Mouse (Mus musculus): ENCODE data around the gene Slc29a1. TPM values are rescaled to one million over a fixed set of nuclear protein-coding genes. Genes with fewer than 3 reads are reported as not detected.
"Not testable (repeated sequence)": the region's sequence is repeated elsewhere in the genome, so short reads cannot be mapped to it uniquely, and the experiment has no call there.

The Slc29a1 gene
- polyA plus RNA-seq, 1 experiment from 2014 or later = 38.2 TPM

DNA sequence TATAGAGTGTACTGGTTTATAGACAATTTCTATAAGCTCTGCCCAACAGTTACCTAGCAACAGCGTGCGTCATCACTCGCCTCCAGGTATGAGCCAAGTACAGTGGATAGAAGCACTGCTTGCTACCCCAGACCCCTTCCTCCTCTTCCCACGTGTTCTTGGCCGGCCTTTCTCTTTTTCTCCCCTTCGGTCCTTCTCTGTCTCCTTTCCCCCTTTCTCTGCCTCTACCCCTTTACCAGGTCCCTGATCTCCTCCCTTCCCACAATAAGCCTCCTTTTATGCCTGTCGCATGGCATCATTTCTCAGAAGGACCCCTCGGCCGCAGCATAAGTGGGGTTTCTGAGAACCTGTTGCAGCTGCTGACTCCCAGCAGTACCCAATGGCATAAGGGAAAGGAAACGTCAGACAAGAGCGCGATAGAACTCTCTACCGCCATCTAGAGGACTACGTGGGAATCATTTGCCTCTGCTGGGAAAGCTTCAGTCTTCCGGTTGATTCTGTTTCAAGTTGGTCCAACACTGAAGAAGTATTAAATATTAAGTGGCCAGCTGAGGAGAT, 27.2 kb upstream of the Slc29a1 start:
- no peaks in the 10 kb centered on the region for H3K36me3 ChIP-seq
- H3K9ac ChIP-seq = no peak overlapping the region
- peak overlapping the region; percentile 33; the same call in 1 of the 2 replicates for H3K4me2 ChIP-seq
- no peak overlapping the region for H3K27ac ChIP-seq
- peaks cover 11% of the 10 kb centered on the region for H3K4me1 ChIP-seq (replicated peaks)
- 26% methylated on average over 15 of the region's 15 CpGs for WGBS
- no peak overlapping the region for H3K4me3 ChIP-seq
- H3K9me3 ChIP-seq = no peaks in the 10 kb centered on the region
- no peak for ATAC-seq (ENCODE audit: low FRiP score)
- H3K27me3 ChIP-seq = no peaks in the 10 kb centered on the region

DNA sequence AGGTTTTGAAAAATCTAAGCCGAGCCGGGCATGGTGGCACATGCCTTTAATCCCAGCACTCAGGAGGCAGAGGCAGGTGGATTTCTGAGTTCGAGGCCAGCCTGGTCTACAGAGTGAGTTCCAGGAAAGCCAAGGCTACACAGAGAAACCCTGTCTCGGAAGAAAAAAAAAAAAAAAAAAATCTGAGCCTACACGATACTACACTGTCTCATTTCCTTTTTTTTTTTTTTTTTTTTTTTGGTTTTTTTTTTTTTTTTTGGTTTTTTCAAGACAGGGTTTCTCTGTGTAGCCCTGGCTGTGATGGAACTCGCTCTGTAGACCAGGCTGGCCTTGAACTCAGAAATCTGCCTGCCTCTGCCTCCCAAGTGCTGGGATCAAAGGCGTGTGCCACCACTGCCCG, 24.0 kb upstream of the Slc29a1 start:
- H3K4me2 ChIP-seq; H3K27ac ChIP-seq; ATAC-seq (ENCODE audit: low FRiP score); H3K4me1 ChIP-seq (replicated peaks); H3K36me3 ChIP-seq; H3K27me3 ChIP-seq; H3K4me3 ChIP-seq; H3K9me3 ChIP-seq; H3K9ac ChIP-seq: not testable (repeated sequence)
- 90% methylated on average over 8 of the region's 8 CpGs for WGBS

DNA sequence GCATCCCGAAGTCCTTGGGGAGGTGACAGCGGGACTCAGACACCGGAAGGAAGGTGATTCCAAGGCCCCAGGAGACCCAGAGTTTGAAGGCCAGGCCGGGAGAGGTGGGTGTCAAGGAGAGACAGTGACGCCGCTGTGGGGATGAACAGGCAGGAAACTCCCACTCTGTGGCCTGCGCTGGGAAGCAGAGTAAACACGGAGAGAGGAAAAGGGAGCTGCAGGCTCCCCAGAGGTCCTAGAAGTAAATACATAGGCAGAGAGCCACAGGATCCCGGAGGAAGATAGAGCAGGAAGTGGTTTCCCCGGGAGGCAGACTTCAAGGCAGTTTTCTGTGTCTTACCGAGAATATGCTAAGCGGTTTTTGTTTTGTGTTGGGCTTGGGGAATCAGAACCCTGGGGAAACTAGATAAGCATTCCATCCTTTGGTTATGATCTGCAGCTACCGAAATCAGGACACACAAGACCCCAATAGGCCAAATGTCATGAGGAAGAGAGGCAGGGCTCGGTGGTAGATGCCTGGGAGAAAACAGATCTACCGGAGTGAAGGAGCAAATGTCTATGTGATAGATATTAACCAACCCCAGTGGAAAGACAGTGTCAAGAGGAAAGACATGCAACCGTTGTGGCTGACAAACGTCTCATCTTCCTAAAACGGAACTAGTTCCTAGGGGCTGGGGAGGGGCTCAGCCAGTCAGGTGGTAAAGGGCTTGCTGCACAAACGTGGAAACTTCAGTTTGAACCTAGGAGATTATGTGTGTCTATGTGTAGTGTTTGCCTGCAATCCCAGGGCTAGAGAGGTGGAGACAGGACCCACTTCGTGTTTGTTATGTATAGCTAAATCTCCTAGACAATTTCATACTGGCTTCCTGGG, 20.2 kb upstream of the Slc29a1 start:
- no peak overlapping the region for H3K27ac ChIP-seq
- no peak for ATAC-seq (ENCODE audit: low FRiP score)

DNA sequence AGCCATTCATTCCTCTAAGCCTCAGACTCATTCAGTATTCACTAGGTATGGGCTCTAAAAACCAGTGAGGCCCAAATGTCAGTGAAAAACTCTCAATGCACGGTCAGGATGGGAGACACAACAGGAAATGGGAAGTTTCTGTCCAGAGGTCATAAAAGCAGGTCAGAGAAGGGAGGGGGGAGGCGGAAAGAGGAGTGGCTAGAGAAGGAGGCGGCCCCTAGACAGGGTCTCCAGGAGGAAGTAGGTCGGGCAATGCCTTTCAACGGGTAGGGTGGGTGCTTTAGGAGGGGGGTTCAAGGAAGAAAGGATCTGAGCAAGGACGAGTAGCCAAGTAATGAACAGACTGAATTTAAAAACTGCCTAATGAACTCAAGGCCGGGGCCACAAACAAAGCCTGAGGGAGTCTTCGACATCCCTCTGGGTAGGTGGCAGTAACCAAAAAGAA, 19.6 kb upstream of the Slc29a1 start:
- no peak overlapping the region; the same call in 1 of the 2 replicates for H3K27ac ChIP-seq
- H3K4me2 ChIP-seq = peak overlapping the region; percentile 21; the same call in 1 of the 2 replicates
- H3K9me3 ChIP-seq = no peaks in the 10 kb centered on the region
- H3K27me3 ChIP-seq = no peaks in the 10 kb centered on the region
- H3K4me3 ChIP-seq = no peak overlapping the region
- no peak for ATAC-seq (ENCODE audit: low FRiP score)
- H3K4me1 ChIP-seq (replicated peaks) = peaks cover 4% of the 10 kb centered on the region; the same call in 1 of the 2 replicates
- no peaks in the 10 kb centered on the region for H3K36me3 ChIP-seq
- H3K9ac ChIP-seq = no peak overlapping the region; the same call in 1 of the 2 replicates
- 13% methylated on average over 8 of the region's 8 CpGs for WGBS

More for the DNA sequence above, 20.2 kb upstream of the Slc29a1 start:
- H3K4me3 ChIP-seq = no peak overlapping the region
- H3K4me1 ChIP-seq (replicated peaks) = peaks cover 4% of the 10 kb centered on the region; the same call in 1 of the 2 replicates
- H3K36me3 ChIP-seq = no peaks in the 10 kb centered on the region
- peak overlapping the region; percentile 21; the same call in 1 of the 2 replicates for H3K4me2 ChIP-seq
- 31% methylated on average over 20 of the region's 20 CpGs for WGBS
- no peak overlapping the region; the same call in 1 of the 2 replicates for H3K9ac ChIP-seq
- H3K9me3 ChIP-seq = no peaks in the 10 kb centered on the region
- no peaks in the 10 kb centered on the region for H3K27me3 ChIP-seq

DNA sequence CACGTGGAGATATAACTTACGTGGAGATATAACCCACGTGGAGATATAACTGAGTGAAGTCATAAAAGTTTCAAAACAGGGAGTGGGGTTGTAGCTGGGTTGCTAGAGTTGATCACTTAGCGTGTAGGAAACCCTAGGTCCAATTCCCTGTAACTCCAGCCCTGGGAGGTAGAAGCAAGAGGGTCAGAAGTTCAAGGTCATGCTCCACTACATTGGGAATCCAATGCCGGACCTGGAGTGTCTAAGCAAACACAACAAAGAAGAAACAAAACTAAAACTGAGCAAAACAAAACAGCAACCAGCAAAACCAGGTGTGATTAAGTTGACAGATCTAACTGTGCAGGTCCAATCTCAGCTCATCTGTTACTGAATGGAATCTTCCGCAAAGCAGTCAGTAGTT, 18.2 kb upstream of the Slc29a1 start:
- Histone ChIP-seq H3K4me2 (no peak overlapping the region), H3K27me3 (no peaks in the 10 kb centered on the region), H3K9me3 (no peaks in the 10 kb centered on the region), H3K27ac (no peak overlapping the region), H3K4me3 (no peak overlapping the region), H3K4me1 (replicated peaks) (peaks cover 4% of the 10 kb centered on the region; the same call in 1 of the 2 replicates), H3K9ac (no peak overlapping the region), H3K36me3 (no peaks in the 10 kb centered on the region)
- ATAC-seq (ENCODE audit: low FRiP score) = no peak
- 86% methylated on average over 6 of the region's 6 CpGs for WGBS

DNA sequence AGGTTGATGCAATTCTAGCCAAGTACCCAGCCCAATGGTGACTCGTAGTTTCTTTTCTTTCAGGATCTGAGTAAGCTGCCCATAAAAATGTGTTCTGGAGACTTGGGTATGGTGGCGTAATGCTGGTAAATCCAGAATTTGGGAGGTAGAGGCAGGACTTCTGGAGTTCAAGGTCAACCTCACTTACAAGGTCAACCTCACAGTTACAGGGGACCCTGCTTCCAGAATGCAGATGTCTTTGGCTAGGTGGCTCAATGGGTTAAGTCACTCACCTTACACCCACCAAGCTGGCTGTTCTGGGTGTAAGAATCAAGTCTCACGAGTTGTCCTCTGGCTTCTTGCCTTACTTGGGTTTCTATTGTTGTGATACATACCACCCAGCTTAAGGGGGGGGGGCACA, 17.3 kb upstream of the Slc29a1 start:
- H3K27me3 ChIP-seq = no peaks in the 10 kb centered on the region
- peaks cover 4% of the 10 kb centered on the region; the same call in 1 of the 2 replicates for H3K4me1 ChIP-seq (replicated peaks)
- WGBS = 88% methylated on average over 3 of the region's 3 CpGs
- no peak overlapping the region for H3K27ac ChIP-seq
- H3K9me3 ChIP-seq = no peaks in the 10 kb centered on the region
- H3K9ac ChIP-seq = no peak overlapping the region
- H3K4me3 ChIP-seq = no peak overlapping the region
- no peak for ATAC-seq (ENCODE audit: low FRiP score)
- no peak overlapping the region for H3K4me2 ChIP-seq
- H3K36me3 ChIP-seq = no peaks in the 10 kb centered on the region

DNA sequence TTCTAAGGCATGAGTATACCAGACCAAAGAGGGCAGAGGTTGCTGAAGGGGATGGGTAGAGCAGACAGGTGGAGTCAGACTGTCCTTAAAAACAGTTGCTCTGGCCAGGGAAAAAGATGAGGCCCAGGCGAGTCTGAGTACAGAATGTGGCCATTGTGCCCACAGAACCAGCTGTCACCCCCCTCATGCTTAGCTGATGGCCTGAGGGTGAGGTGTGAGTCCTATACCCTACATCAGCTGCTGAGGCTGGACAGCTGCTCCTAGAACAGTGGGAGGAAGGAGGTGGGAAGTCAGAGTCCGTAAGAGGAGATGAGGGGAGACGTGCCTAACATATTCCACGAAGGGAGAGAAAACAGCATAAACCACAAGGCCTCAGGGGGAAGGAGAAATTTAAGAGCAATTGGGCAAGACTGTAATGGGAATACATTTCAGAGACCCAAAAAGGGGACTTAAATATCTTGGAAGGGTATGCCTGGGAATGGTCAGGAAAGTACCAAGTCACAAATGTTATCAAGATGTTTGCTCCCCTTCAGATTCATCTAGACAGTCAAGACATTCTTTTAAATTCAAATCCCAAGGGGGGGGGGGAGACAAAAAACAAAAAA, 16.7 kb upstream of the Slc29a1 start:
- 68% methylated on average over 4 of the region's 4 CpGs for WGBS
- ATAC-seq (ENCODE audit: low FRiP score) = no peak

DNA sequence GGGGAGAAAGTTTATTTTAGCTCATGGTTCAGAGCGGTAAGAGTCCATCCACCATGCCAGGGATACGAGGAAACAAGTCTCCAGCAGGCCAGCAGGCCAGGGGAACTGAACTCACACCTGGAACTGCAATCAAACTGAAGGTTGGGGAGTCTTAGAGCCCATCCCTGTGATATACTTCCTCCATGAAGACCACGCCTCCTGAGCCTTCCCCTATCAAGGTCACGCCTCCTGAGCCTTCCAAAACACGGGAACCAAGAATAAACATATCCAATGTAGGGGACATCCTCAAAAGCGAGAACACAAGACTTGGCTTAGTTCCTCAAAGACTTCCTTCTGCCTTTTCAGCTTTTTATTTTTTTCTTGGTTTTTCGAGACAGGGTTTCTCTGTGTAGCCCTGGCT, 13.5 kb upstream of the Slc29a1 start:
- 89% methylated on average over 7 of the region's 7 CpGs for WGBS
- H3K27me3 ChIP-seq = no peaks in the 10 kb centered on the region
- no peaks in the 10 kb centered on the region for H3K9me3 ChIP-seq
- no peak overlapping the region for H3K4me3 ChIP-seq
- no peaks in the 10 kb centered on the region for H3K36me3 ChIP-seq
- H3K4me2 ChIP-seq = no peak overlapping the region
- peaks cover 6% of the 10 kb centered on the region; the same call in 1 of the 2 replicates for H3K4me1 ChIP-seq (replicated peaks)
- H3K9ac ChIP-seq = no peak overlapping the region
- no peak overlapping the region for H3K27ac ChIP-seq
- no peak for ATAC-seq (ENCODE audit: low FRiP score)

More for the DNA sequence above, 16.7 kb upstream of the Slc29a1 start:
- Histone ChIP-seq H3K9ac (no peak overlapping the region), H3K27ac (no peak overlapping the region), H3K4me2 (no peak overlapping the region), H3K4me3 (no peak overlapping the region), H3K36me3 (no peaks in the 10 kb centered on the region), H3K27me3 (no peaks in the 10 kb centered on the region), H3K9me3 (no peaks in the 10 kb centered on the region), H3K4me1 (replicated peaks) (peaks cover 4% of the 10 kb centered on the region; the same call in 1 of the 2 replicates)

DNA sequence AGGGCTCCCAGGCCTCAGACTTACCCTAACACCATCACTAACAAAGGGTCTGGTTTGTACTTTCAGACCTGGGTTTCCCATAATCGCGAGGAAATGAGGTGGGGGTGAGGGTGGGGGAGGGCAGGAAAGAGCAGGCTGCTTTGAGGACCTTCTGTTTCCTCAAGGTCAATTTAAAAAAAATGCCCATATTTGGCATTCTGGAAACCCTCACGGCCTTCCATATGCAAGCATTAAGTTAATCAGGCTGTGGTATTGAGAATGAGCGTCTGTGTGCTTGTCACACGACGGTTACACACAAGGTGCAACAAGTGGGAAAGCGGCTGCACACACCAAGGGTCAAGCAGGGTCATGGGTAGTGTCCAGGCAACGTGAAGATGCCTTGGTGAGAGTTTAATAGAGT, 12.6 kb upstream of the Slc29a1 start:
- 84% methylated on average over 8 of the region's 8 CpGs for WGBS
- no peak for ATAC-seq (ENCODE audit: low FRiP score)
- Histone ChIP-seq H3K36me3 (no peaks in the 10 kb centered on the region), H3K9ac (no peak overlapping the region), H3K4me2 (no peak overlapping the region), H3K27ac (no peak overlapping the region), H3K4me3 (no peak overlapping the region), H3K27me3 (no peaks in the 10 kb centered on the region), H3K4me1 (replicated peaks) (peaks cover 6% of the 10 kb centered on the region; the same call in 1 of the 2 replicates), H3K9me3 (no peaks in the 10 kb centered on the region)

DNA sequence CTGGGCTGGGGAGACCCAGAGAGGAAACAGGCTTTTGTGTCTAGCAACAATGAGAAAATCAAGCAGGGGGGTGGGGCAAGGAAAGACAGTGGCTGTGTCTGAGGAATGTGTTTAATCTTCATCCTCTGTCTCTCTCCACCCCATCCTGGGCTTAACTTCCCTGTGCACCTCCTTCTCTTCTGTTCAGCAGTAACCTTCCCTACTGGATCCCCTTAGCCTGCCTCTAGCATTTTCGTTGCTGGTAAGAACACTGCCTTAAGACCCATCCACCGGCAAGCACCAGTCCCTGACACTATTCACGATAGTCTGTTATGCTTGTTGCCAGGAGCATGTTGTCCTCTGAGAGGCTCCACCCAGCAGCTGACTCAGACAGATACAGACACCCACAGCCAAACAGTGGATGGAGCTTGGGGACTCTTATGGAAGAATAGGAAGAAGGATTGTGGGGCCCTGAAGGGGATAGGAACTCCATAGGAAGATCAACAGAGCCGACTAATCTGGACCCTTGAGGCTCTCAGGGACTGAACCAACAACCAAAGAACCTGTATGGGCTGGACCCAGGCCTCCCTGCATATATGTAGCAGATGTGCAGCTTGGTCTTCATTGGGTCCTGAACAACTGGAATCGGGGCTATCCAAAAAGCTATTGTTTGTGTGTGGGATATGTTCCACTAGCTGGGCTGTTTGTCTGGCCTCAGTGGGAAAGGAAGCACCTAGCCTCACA, 10.9 kb upstream of the Slc29a1 start:
- ATAC-seq (ENCODE audit: low FRiP score) = no peak
- H3K4me3 ChIP-seq = no peak overlapping the region
- H3K9me3 ChIP-seq = no peaks in the 10 kb centered on the region
- peaks cover 6% of the 10 kb centered on the region; the same call in 1 of the 2 replicates for H3K4me1 ChIP-seq (replicated peaks)
- no peak overlapping the region for H3K27ac ChIP-seq
- 27% methylated on average over 5 of the region's 5 CpGs for WGBS
- no peaks in the 10 kb centered on the region for H3K36me3 ChIP-seq
- no peaks in the 10 kb centered on the region for H3K27me3 ChIP-seq
- H3K9ac ChIP-seq = no peak overlapping the region
- H3K4me2 ChIP-seq = no peak overlapping the region

DNA sequence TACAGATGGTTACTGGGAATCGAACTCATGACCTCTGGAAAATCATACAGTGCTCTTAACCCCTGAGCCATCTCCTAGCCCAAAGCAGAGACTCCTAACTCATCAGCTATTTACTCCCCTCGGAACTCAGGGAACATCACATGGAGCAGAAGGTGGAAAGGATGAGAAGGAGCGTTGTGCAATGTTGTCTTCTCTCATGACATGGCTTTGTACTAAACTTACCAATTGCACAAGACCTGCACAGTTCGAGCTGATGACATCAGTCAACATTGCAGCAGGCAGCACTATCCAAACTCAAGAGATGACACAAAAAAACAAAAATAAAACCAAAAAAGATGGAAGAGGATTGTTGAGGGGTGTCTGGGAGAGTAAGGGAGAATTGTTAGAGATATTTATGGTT, 9.0 kb upstream of the Slc29a1 start:
- 88% methylated on average over 4 of the region's 4 CpGs for WGBS
- Histone ChIP-seq H3K36me3 (no peaks in the 10 kb centered on the region), H3K4me2 (no peak overlapping the region), H3K9me3 (no peaks in the 10 kb centered on the region), H3K4me1 (replicated peaks) (peaks cover 6% of the 10 kb centered on the region; the same call in 1 of the 2 replicates), H3K4me3 (no peak overlapping the region), H3K27ac (no peak overlapping the region), H3K27me3 (peaks cover 2% of the 10 kb centered on the region; the same call in 1 of the 2 replicates), H3K9ac (no peak overlapping the region)
- no peak for ATAC-seq (ENCODE audit: low FRiP score)
